Mouse (Mus musculus) megakaryocyte, embryonic 14.5 days (primary cell): ENCODE data around the gene Fam117a.

Experiments used
- FLI1 ChIP-seq: IDR thresholded peaks from 2 replicates; pipeline ENCODE4 v1.6.1; 2012; ENCODE audit warnings: low read length, inconsistent platforms, mixed read lengths
- GATA1 ChIP-seq: IDR thresholded peaks from 3 replicates; pipeline ENCODE4 v1.6.1; 2012; ENCODE audit warnings: mixed read lengths, low read length, inconsistent platforms, borderline replicate concordance

- TF ChIP-seq FLI1, result no peak
- no peak for TF ChIP-seq GATA1
Observed at GRCm38 (mm10) chr11:95389006-95389405, 52.2 kb downstream of the Fam117a start.
